Mouse (Mus musculus): ENCODE measurements around the gene Rps24.

DNA sequence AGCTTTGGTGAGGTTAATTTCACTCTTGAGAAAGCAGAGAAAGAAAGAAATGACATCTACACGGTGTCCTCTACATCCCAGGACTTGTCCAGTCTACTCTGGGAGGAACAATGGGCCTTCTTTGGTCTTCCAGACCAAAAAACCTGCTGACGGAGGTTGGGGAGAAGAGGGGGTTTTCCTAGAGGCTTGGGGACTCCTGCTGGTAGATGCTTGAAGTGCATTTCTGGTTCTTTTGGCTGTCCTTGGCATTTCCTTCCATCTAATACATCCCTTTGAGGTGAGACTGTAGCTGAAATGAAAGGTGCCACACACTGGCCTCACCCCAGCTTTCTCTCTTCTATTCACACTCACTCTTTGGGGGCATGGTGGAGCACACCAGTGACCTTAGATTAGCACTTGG is 57.1 kb downstream of the Rps24 start:
- TF ChIP-seq EP300 (IDR thresholded peaks at IDR 0.05; ENCODE audit: insufficient read depth, low read depth, low read length) (no peak), POLR2A (IDR thresholded peaks at IDR 0.05; ENCODE audit: insufficient read depth, low read depth, low read length) (no peak), CTCF (IDR thresholded peaks at IDR 0.05) (peak; percentile 64)

Data from heart, adult 2 months (tissue).